Mouse (Mus musculus): ENCODE measurements around the gene AI837181. TPM values are rescaled to one million over a fixed set of nuclear protein-coding genes. Genes with fewer than 3 reads are reported as not detected.

The AI837181 gene
- total RNA-seq, 1 experiment from 2014 or later: 51.1 TPM

DNA sequence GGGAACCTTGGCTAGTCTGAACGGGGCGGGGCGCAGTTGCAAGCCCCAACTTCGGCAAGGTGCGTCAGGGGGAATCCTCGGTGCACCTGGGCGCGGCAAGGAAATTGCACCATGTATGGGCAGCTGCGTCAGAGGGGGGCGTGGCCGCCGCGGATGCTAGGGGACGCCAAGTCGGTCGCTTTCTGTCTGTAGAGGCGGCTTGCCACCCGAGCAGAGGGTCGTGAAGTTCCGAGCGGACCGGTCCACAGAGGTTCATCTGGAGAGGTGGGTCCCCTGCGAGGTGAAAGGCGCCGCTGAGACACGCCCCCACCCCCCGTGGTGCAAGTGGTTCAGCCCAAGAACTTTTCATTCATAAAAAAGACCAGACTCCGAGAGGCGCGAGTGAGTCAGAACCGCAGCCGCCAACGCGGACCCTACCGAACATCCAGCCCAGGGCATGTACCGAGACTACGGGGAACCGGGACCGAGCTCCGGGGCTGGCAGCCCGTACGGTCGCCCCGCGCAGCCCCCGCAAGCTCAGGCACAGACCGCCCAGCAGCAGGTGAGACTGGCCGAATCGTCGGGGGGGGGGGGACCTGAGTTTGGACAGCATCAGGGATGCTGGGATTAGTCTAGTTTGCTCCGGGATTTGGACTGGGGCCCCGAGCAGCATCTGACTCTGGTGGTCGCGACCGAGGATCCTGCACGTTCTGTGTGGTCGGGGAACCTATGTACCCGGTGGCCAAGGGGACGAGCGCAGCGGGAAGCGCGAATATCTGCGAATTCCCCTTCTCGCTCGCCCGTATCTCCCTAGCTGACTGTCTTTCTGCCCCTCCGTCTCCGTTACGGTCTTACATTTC is 22.8 kb downstream of the AI837181 start, which contains the start of gene Fosl1:
TSS of gene Fosl1 (plus strand) at position 33 of the 839 bp plus-strand sequence.
- DNase-seq: peak; percentile 73

DNA sequence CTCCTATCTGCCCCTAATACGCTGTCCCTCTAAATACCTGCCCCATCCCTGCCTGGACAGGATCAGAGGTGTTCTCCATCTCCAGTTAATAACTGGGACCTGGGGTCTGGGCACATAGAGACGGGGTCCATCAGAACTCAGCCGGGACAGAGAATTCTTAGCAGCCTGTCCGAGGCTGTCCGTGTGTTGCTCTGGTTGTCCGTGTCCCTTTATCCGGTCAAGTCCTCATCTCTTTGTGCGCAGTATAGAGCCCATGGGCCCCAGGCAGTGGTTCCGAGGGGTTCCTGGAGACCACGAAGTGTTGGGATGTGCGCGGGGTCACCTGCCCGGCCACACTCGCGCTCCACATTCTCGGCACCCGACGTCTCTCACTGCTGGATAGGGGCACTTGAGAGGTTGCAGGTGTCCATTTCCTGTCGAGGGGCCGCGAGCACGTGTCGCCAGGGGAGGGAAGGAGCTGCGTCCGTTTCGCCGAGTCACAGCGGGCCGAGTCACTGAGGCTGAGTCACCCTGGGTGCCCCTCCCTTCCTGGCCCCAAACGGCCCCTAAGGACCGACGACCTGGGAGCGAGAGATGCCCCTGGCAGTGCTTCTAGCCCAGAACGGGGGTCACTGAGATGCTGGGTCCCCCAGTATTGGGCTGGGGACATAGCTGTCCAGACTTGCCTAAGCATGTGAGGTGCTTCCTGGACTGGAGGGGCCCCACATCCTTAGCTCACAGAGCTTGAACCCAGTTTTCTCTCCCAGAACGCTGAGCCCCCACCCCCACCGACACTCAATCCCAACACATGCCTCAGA is 23.6 kb downstream of the AI837181 start:
- DNase-seq: peak; percentile 55

DNA sequence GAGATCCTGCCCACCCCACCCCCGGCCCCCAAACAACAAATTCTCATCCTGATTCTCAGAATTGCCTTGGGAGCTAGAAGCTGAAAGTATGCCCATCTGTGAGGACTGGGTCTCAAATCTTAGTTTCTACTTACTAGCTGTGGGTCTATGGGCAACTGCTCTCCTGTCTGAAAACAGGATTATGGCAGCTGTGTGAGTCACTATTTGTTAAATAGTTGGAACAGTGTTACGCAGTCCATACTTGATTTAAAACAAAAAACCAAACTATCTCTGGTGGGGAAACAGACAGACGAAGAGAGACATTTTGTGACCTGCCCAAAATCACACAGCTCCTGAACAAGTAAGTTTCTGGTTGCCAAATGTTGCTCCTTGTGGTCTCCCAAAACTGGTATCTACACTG is 24.7 kb downstream of the AI837181 start:
- DNase-seq: no peak

DNA sequence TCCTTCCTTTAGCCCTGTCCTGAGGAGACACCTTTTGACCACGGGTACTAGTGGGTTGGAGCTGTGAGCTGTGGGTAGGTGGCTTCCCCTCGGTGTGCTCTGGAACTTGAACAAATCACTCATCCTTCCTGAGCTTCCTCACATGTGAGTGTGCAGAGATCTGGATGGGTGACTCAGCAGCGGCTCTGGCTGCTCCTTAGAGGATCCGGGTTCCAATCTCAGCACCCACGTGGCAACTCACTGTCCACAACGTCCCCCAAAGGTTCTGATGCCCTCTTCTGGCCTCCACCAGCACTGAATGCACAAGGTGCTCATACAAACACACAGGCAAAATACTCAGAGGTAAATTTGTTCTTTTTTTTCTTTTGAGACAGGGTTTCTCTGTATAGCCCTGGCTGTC is 26.8 kb downstream of the AI837181 start:
- DNase-seq: no peak

DNA sequence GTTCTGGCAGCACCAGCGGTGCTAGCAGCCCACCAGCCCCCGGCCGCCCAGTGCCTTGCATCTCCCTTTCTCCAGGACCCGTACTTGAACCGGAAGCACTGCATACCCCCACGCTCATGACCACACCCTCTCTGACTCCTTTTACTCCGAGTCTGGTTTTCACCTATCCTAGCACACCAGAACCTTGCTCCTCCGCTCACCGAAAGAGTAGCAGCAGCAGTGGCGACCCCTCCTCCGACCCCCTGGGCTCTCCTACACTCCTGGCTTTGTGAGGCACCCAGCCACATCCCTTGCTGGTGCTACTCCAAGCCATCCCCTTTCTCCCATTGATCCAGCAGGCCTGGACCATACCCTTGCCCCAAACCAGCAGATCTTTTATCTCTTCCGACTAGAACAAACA is 30.1 kb downstream of the AI837181 start:
- no peak for DNase-seq

DNA sequence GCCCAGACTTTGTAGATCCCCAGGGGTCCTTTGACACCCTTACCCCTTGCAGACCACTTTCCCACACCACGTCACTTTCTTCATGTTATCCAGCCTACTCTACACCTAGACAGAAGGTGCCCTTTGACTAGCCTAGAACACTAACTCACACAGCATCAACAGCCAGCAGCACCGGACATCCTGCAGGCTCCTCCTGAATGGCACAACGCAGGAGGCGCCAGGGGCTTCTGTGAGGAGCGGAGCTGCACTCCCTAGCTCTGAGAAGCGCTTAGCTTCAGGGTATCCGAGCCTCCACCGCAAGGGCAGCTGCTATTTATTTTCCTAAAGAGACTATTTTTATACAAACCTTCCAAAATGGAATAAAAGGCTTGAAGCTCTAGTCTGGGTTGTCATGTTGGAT is 30.6 kb downstream of the AI837181 start:
- DNase-seq: no peak

DNA sequence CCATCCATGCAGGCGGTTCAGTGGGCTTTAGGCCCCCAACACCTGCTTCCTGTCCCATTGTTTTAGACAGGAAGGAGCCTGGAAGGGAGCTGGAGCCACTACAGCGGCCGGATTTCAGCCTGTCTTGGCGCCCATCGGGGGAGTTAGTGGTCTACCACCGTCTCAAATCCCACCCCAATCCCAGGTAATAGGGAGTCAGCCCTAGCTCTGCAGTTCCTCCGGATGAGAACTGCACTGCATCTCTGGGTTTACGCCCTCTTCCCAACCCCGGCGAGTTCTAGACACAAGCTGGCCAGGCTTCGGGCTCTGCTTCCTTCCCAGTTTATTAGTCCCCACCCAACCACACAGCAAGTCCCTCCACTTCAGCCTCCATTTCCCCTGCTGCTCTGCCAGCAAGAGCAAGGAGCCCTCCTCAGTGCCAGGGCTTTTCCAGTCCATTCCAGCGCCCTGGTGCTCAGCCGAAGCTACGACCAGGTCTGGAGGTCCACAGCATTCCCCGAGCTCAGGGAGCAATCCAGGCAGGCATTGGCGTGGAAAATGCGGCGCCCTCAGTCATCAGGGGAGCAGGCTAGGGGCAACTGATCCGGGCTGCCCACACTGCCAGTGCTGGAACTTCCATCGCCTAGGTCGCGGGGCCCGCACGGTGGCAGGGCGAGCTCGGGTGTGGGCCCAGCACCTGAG is 31.4 kb downstream of the AI837181 start:
- DNase-seq: no peak

DNA sequence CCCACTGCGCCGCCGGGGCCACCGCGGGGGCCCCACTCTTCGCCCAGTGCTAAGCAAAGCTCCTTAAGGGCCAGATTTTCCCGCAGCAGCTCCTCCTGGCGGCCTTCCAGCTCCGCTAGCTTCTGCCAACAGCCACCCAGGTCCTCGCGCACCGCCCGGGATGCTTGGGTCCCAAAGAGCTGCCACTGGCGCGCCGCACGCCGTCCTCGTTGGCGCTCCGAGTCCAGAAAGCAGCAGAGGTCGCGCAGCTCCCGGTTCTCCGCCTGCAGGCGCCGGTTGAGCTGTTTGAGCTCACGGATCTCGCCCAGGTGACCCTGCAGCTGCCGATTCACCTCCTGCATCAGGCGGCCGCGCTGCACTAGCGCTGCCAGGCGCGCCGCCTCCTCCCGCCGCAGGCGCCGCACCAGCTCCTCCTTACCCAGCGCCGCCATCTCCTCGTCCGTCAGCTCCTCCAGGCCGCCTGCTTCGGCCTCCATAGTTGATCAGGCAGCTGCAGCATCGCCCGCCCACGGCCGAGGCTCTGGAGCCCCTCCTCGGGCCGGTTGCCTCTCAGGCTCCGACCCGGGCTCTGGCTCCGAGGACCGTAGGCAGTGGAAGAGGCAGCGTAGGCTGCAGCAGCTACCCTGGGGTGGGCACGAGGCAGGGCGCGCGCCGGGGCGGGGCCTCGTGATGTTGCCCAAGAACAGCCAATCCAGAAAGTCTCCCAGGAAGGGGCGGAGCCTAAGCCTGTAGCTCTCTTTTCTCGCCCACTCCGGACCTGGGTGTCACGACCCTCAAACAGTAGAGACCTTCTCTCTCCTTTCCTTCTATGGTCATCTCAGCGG is 32.2 kb downstream of the AI837181 start:
- peak; percentile 95 for DNase-seq

DNA sequence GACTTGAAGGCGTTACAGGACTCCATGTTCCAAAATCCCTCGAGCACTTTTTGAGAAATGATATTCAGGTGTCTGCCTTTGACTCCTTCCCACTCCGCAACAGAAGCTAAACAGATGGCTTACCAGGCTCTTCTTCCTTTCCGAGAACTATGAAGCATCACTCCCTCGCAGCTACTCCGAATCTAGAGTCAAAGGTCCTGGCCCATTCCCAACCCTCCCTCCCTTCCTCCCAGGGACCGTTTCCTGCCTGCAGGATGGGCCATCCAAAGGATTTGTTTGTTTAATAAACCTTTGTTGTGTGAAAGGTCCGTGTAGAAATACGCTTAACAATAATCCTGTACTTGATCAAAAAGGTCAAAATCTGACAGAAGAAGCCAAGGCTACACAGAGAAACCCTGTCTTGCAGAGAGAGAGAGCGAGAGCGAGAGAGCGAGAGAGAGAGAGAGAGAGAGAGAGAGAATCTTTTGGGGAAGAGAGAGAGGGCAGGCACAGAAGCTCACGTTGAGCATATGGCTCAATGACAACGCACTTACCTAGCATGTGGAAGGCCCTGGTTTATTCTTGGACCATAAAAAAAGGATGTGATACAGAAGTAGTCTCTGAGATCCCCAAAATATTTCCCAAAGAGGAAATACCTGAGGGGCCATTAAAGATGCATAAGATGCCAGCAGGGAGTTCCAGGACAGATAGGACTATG is 33.0 kb downstream of the AI837181 start, which contains the start of gene Ccdc85b:
TSS of gene Ccdc85b (minus strand) at position 149 of the 697 bp plus-strand sequence.
- no peak for DNase-seq

DNA sequence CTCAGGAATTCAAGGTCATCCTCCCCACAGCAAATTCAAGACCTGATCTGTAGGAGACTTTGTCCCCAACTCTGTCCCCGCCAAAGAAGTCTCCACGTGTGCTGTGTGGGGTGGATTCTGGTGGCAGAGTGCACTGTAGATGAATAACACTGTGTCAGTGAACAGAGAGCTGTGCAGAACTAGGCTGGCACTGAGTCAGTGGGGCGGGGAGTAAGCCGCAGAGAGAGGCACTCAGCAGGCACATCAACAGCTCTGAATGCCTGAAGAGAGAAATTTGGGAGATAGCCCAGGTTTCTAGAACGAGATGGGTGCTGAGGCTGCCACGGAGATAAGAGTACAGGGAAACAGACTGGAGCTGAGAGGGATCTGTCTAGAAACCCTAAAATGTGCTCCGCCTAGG is 34.1 kb downstream of the AI837181 start:
- no peak for DNase-seq

DNA sequence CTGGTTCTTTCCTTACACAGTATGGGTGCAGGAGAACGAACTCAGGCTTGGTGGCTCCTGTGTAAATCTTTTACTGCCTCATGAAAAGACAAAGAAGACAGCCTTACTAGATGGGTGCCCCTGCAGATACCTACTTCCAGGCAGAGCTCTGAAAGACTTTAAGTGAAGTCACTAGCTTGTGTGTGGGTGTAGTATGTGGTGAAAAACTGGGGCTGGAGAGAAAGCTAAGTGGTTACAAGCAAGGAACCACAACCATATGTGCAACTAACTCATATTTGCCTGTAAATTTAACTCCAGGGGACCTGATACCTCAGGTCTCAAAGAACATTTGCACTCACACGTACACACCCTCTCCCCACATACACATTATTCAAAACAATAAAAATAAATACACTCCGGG is 35.0 kb downstream of the AI837181 start:
- DNase-seq: no peak

DNA sequence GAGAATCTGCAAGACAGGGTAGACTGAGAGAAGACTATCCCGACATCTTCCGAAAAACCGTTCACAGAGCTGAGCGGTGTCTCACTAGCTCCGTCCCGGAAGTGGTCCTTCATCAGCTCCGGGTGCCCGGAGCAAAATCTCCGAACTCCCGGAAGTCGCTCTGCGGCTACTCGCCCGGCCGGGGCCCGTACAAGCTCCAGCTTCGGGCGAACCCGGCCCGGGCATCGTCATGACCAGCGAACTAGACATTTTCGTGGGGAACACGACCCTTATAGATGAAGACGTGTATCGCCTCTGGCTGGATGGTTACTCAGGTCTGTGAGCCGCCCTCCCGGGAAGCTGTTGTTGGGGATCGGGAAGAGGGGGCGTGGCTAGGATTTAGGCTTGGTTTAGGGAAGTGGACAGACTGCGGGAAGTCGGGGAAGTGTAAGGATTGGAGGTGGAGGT is 35.5 kb downstream of the AI837181 start, which contains the start of gene Fibp:
TSS of gene Fibp (plus strand) at position 151 of the 447 bp plus-strand sequence.
- DNase-seq: peak; percentile 84

DNA sequence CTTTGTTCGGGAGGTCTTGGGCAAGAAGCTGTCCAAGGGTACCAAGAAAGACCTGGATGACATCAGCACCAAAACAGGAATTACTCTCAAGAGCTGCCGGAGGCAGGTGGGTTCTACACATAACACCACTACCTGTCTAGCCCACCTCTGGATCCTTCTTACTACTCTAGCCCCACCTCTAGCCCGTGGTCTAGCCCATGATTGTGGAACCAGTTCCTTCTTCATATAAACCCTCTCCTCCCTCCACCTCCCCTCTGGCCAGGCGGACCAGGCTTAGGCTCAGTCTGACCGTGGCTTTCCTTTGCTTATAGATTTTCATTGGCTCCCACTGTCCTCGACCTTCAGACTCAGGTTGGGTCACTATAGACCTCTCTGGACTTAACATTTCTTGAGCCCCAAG is 36.5 kb downstream of the AI837181 start:
- DNase-seq: no peak

DNA sequence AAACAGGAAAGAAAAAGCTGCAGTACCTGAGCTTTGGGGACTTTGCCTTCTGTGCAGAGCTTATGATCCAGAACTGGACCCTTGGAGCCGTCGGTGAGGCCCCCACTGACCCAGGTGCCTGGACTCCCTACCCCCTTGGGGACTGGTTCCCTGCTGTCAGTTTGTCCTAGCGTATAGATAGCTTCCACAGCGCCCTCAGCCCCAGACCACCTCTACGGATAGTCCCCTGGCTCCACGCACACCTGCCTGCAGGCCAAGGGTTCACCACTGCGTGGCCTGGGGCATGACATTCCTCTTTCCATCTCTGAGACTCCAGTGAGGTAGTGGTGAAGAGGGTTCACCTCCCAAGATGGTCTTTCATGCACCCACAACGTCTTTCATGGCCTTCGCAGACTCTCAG is 38.3 kb downstream of the AI837181 start:
- no peak for DNase-seq

DNA sequence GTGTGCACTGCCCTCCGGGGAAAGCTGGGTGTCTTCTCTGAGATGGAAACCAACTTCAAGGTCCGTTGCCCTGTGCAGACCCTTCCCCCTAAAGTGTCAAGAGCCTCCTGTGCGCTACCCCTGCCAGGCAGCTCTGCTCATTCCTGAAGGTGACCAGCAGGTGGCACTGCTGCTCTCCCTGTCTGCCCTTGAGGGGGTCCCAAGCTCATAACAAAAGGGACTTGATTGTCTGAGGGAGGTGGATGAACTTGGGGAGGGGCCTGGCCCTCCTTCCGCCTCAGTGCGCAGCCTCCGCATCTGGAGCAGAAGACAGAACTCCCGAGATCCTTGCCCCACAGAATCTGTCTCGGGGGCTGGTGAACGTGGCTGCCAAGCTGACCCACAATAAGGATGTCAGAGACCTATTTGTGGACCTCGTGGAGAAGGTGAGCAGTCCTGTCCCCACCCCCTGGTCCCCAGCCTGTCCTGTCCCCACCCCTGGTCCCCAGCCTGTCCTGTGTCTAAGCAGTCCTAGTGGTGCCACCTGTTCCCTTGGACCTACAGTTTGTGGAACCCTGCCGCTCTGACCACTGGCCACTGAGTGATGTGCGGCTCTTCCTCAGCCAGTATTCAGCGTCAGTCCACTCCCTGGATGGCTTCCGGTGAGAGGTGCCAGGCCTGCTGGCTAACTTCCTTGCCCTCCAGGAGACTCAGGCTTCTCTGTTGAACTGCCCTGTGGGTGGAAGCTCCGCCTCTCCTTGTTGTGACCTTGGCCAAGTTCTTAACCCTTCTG is 39.0 kb downstream of the AI837181 start:
- DNase-seq: peak; percentile 44

DNA sequence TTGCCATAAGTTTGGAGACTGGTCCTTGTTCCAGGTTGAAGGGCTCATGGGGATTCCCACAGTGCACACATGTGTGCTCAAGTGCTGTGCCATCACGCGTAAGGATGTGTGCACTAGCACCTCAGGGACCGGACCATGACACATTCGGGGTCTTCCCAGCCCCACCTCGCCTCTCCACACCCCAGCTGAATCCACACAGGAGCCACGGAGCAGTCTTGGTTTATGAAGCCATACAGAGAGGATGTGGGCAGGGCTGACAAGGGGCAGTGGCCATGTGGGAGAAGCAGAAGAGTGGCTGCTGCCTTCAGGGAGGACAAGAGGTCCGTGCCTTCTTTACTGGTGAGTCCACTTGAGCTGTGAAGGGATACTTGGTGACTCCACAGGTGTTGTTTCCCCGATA is 40.1 kb downstream of the AI837181 start:
- no peak for DNase-seq

DNA sequence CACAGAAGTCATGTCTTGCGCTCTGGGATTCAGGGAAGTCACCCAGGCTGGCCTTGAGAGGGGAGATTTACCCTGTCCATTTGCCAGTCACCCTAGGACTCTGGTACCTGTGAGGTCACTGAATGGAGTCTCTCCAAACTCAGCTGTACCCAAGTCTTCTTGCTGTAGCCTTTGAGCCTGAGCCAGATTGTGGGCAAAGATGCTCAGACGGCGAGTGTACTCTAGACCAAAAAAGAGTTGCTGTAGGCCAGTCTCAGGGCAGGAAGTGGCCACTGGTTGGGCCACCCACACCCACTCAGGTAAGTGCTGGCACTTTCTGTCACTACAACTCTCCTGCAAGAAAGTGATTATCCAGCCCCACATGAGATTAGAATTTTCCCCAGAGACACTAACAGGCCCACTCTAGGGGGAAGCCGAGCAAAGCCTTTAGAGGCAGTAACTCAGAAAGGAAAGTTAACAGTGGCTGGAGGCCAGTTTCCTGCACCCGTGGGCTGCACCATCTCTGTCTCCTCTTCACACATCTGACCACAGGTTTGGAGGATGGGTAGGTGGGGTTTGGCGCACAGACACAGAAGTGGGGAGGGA is 42.1 kb downstream of the AI837181 start:
- DNase-seq: no peak

DNA sequence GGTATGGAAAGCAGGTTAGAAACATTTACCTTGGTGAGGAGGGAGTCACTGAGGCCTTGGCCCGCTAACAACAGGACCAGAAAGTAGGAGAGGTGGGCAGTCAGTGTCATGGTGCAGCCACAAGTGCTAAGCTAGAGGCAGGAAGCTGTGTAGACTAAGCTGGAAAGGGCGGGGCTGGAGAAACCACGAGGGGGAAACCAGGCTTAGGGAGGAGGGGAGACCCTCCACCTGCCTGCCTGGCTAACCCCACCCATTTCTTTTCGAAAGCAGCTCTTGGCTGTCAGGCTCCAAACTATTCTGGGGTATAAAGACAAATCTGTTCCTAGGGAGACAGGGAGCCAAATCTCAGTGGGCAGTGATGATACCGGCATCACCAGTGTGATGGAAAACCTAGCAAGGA is 43.4 kb downstream of the AI837181 start, which contains the start of gene Ctsw:
TSS of gene Ctsw (minus strand) at position 134 of the 400 bp plus-strand sequence.
- no peak for DNase-seq

DNA sequence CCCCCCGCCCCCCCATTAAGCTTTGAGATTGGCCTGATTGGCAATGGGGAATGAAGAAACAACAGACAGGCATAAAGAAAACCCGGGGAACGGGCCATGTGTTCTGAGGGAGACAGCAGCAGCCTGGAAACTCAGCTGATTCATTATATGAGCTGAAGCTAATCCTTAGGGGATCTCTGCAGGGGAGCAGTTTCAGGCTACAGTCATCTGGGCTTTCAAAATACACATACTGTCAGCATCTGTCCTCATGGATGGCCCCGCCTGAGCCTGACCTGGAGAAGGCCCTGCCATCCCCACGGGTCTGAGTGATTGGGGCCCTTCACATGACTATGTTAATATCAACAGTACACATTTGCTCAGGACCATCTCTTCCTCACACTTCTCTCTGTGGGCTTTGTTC is 46.9 kb downstream of the AI837181 start:
- no peak for DNase-seq

DNA sequence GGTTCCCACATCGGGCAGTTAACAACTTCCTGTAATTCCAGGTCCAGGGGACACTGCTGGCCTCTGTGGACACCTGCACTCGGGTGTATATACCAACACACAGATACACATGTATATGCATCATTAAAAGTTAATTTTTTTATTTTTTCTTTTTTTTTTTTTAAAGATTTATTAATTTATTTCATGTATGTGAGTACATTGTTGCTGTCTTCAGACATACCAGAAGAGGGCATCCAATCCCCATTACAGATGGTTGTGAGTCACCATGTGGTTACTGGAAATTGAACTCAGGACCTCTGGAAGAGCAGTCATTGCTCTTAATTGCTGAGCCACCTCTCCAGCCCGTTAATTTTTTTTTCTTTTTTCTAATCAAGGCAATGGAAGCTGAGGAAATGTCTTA is 47.9 kb downstream of the AI837181 start:
- no peak for DNase-seq
